Mouse (Mus musculus) embryonic fibroblast, embryonic 13.5 days (primary cell): ENCODE data around the gene Fam92b.

Experiments used
- CTCF ChIP-seq: IDR thresholded peaks from 2 replicates; pipeline ENCODE4 v1.5.1; 2011; ENCODE audit warnings: mild to moderate bottlenecking, control low read depth, low read length, moderate library complexity, borderline replicate concordance; ENCODE audit not compliant: insufficient read depth
- POLR2A ChIP-seq: IDR thresholded peaks from 2 replicates; pipeline ENCODE4 v1.6.1; 2011; ENCODE audit warnings: low read depth, mild to moderate bottlenecking, control low read depth, low read length, moderate library complexity

DNA sequence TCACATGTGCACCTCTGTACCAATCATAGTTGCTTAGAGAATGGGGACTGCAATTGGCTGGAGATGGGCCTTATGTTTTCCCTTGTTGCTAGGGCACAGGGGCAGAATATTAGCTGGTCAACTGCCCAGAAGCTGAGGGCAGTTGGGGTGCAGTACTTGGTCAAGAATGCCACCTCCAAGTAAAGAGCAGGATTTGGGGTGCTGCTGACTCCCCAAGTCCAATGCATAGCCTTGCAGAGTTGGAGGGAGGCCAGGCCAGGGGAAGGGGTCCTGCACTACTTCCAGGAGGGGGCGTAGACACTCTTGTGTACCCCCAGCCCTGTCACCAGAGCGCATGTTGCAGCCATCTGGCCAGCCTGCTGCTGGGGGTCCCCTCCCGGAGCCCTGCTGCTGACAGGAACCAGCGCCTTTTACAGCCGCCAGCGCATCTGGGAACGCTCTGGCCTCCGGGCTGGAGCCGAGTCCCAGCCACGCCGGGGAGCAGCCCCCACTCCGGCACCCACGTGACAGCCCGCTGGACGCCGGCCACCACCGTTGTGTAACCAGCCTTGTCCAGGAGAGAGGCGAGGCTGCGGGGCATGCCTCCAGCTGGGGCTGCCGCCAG is 13.6 kb upstream of the Fam92b start:
- no peak for TF ChIP-seq CTCF
- TF ChIP-seq POLR2A: peak; percentile 52; the same call in 1 of the 2 replicates
